Mouse (Mus musculus) kidney, embryonic 16.5 days (tissue): Measurements from ENCODE around the gene Cxcl10. TPM values are rescaled to one million over a fixed set of nuclear protein-coding genes. Genes with fewer than 3 reads are reported as not detected.

ENCODE experiments used
- ATAC-seq: fragments of 200-750 bp; cut with Nextera tagmentation; 2 replicates; pipeline ENCODE4 v1.8.0; 2017; ENCODE audit warnings: moderate TSS enrichment; ENCODE audit not compliant: low FRiP score, low TSS enrichment
- H3K27ac ChIP-seq: fragments of 300-500 bp; sonication (generic); 2 replicates; pipeline ENCODE4 v1.5.1; 2014; ENCODE audit warnings: low read length
- H3K27me3 ChIP-seq: fragments of 300-500 bp; sonication (generic); 2 replicates; pipeline ENCODE4 v1.6.1; 2014; ENCODE audit warnings: low read length, control low read depth, mixed read lengths; ENCODE audit not compliant: insufficient read depth
- H3K36me3 ChIP-seq: fragments of 300-500 bp; sonication (generic); 2 replicates; pipeline ENCODE4 v1.6.1; 2014; ENCODE audit warnings: low read length, control low read depth, mixed read lengths; ENCODE audit not compliant: insufficient read depth
- H3K4me1 ChIP-seq: fragments of 300-500 bp; sonication (generic); 2 replicates; pipeline ENCODE4 v1.6.1; 2014; ENCODE audit warnings: low read length, control low read depth, mixed read lengths; ENCODE audit not compliant: insufficient read depth
- H3K4me2 ChIP-seq: fragments of 300-500 bp; sonication (generic); replicated peaks from 2 replicates; pipeline ENCODE4 v1.6.1; 2014; ENCODE audit warnings: low read depth, low read length
- H3K4me3 ChIP-seq: fragments of 300-500 bp; sonication (generic); 2 replicates; pipeline ENCODE4 v1.5.1; 2014; ENCODE audit warnings: mild to moderate bottlenecking, low read length
- H3K9ac ChIP-seq: fragments of 300-500 bp; sonication (generic); replicated peaks from 2 replicates; pipeline ENCODE4 v1.6.1; 2014; ENCODE audit warnings: low read length
- H3K9me3 ChIP-seq: fragments of 300-500 bp; sonication (generic); 2 replicates; pipeline ENCODE4 v1.6.1; 2016; ENCODE audit warnings: low read length, control low read depth
- WGBS: fragments of 180-500 bp; shearing (Covaris S2); extraction: QIAGEN DNeasy Blood & Tissue Kit; methylation state at CpG from one replicate; pipeline ENCODE4 v1.1.7; 2014; 5-methylcytosine and 5-hydroxymethylcytosine counted together
- polyA plus RNA-seq: library from polyadenylated mRNA; unstranded; fragments of >200 nt; fragmentation: Nextera tagmentation; extraction: Ambion mirVana; gene quantifications from 2 replicates; pipeline ENCODE4 v1.2.1, GENCODE M21; 2015

The Cxcl10 gene
- polyA plus RNA-seq, 1 experiment from 2014 or later = 1.1 TPM

DNA sequence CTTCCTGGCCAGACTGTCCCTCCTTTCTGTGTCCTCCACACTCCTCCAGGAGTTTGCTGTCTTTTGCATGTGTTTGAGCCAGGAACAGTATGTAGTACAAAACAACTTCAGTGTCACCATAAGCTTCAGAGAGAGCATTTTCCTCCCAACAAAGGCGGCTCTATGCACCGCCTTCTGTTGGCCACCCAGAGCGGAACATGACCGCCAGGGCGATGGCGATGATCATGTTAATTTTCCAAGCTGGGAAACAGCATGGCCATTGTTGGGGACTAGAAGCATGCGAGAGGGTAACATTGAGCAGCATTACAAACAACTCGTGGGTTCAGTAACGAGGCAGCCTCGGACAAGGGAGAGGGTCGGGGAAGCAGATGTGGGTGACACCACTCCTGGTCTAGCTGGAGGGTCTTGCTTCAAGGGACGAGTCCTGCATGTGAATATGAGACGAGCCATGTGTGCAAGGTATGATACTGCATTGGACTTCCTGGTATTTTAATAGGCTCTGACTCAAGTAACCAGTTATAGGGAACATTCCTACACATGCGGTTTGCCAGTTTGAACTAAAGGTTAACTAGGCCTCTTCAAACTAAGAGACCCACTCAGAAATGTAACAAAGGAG is 22.8 kb upstream of the Cxcl10 start:
- WGBS = 82% methylated on average over 14 of the region's 14 CpGs
- Histone ChIP-seq H3K4me3 (no peak overlapping the region), H3K4me1 (peaks cover 16% of the 10 kb centered on the region; the same call in 1 of the 2 replicates), H3K27ac (no peak overlapping the region), H3K36me3 (no peaks in the 10 kb centered on the region), H3K9ac (no peak overlapping the region), H3K4me2 (no peak overlapping the region), H3K27me3 (no peaks in the 10 kb centered on the region), H3K9me3 (no peaks in the 10 kb centered on the region)
- ATAC-seq = no peak

DNA sequence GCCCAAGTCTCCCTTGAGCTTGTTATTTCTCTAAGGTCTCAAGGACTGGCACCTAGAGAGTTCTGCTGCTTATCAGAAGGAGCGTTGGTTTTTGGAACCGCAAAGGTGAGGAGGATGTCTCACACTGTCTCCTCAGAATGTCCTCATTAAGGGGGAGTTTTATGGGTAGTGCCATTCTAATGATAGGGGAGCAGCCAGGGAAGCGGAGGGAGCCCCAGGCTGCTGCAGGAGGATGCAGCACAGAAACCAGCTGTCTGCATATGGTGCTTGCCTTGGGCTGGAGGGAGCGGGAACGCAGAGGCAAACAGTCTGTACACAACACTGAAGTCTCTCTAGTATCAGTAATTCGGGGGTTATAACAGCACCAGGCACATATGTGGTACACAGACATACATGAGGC is 22.2 kb upstream of the Cxcl10 start:
- Histone ChIP-seq H3K4me2 (no peak overlapping the region), H3K9ac (no peak overlapping the region), H3K4me1 (peaks cover 15% of the 10 kb centered on the region; the same call in 1 of the 2 replicates), H3K36me3 (no peaks in the 10 kb centered on the region), H3K4me3 (no peak overlapping the region), H3K9me3 (no peaks in the 10 kb centered on the region), H3K27ac (no peak overlapping the region), H3K27me3 (no peaks in the 10 kb centered on the region)
- no peak for ATAC-seq
- WGBS = 77% methylated on average over 6 of the region's 6 CpGs

DNA sequence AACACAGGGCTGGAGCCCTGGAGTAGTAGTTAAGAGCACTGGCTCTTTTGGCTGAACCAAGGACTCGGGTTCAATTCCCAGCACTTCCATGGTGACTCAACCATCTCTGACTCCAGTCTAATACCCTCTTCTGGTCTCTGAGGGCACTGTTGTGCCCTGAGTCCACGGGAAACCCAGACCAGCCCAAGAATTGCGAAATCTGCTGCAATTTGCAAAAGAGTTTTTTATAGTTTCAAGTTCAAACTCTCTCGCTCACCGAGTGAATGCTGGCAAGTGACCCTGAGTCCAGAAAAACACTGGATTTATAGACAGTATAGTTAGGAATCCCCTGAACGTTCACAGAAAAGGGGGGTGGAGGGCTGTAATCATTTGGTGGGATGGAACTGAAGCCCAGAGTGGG is 21.7 kb upstream of the Cxcl10 start:
- Histone ChIP-seq H3K27ac (no peak overlapping the region), H3K36me3 (no peaks in the 10 kb centered on the region), H3K9ac (no peak overlapping the region), H3K4me1 (peaks cover 10% of the 10 kb centered on the region; the same call in 1 of the 2 replicates), H3K9me3 (no peaks in the 10 kb centered on the region), H3K4me3 (no peak overlapping the region), H3K4me2 (no peak overlapping the region), H3K27me3 (no peaks in the 10 kb centered on the region)
- ATAC-seq = no peak
- WGBS = 68% methylated on average over 6 of the region's 6 CpGs

DNA sequence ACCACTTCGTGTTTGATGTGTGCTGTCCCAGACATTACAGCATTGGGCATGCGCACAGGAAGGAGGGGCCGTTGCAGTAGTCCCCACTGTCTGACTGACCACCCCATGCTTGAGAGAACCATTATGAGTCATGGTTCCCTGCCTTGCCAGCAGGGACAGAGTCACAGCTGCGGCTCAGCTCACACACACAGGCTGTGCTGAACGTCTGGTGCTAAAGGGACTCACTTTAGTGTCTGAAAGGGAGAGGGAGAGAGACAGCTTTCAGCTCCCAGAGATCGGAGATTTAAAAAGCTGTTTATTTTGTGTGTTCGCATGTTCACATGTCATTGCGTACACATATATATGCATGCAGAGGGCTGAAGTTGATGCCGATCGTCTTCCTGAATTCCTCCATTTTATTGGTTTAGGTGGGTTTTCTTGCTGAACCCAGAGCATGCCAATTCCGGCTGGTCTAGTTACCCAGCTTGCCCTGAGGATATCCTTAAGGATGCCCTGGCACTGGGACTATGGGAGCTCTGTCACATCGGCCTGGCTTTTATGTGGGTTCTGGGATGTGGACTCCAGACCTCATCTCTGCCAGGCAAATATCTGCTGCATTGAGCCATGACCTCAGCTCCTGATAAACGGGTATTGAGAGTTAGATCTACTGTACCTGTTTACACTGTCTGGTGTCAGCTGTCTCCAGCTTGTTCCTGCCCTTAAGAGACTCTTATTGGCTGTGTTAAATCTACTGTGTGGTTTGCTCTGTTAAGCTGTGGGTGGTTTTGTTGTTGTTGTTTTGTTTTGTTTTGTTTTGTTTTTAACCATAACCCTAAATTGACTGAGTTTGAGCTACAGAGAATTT is 20.7 kb upstream of the Cxcl10 start:
- peak; percentile 71; the same call in 1 of the 2 replicates for ATAC-seq
- no peak overlapping the region for H3K4me3 ChIP-seq
- 62% methylated on average over 13 of the region's 13 CpGs for WGBS

DNA sequence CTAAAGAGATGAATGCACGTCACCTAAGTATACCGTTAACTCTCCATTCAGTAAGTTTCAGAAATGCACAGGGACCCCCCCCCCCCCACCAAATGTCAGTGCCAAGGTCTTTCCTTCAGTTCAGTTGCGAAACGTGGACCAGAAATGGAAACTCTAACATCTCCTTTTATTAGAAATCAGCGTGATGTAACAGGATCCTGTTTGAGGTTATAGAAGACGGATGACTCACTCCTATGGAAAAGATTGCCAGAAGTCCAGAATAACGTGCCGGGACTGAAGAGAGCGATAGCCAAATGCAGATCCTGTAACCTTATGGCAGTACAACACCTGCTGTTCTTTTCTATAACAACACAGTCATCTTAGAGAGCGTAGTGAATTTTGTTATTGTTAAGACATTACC is 19.7 kb upstream of the Cxcl10 start:
- no peaks in the 10 kb centered on the region for H3K36me3 ChIP-seq
- 67% methylated on average over 10 of the region's 10 CpGs for WGBS
- no peak overlapping the region for H3K4me3 ChIP-seq
- peak overlapping the region; percentile 53; the same call in 1 of the 2 replicates for H3K27ac ChIP-seq
- no peak for ATAC-seq
- no peaks in the 10 kb centered on the region for H3K27me3 ChIP-seq
- no peak overlapping the region for H3K4me2 ChIP-seq
- peaks cover 10% of the 10 kb centered on the region; the same call in 1 of the 2 replicates for H3K4me1 ChIP-seq
- no peak overlapping the region for H3K9ac ChIP-seq
- H3K9me3 ChIP-seq = no peaks in the 10 kb centered on the region

More for the DNA sequence above, 20.7 kb upstream of the Cxcl10 start:
- no peak overlapping the region for H3K9ac ChIP-seq
- H3K4me1 ChIP-seq = peaks cover 10% of the 10 kb centered on the region; the same call in 1 of the 2 replicates
- no peak overlapping the region for H3K4me2 ChIP-seq
- H3K27me3 ChIP-seq = no peaks in the 10 kb centered on the region
- no peaks in the 10 kb centered on the region for H3K36me3 ChIP-seq
- H3K27ac ChIP-seq = no peak overlapping the region
- H3K9me3 ChIP-seq = no peaks in the 10 kb centered on the region

DNA sequence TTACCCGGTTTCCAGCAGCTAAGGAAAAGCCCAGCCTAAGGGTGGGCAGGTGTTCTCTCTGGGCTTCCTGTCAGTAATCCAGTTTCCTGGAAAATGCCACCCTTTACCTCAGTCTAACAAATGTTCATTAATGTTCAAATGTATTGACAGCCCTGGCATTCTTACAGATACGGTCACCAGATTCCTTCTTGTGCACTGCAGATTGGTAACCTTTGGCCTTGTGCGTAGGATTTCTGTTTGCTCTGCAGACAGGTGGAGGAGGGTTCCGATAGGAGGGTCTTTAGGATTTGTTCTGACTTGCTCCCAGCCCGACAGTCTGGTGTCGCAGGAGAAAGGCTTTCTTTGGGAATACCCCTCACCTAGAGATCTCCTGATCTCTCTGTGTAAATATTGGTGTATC is 17.9 kb upstream of the Cxcl10 start:
- 45% methylated on average over 6 of the region's 6 CpGs for WGBS
- no peak for ATAC-seq
- Histone ChIP-seq H3K4me2 (no peak overlapping the region), H3K36me3 (no peaks in the 10 kb centered on the region), H3K27ac (no peak overlapping the region), H3K27me3 (no peaks in the 10 kb centered on the region), H3K4me1 (0 out of 2 replicates have a peak, but pooled peaks cover 5% of the 10 kb centered on the region), H3K9me3 (no peaks in the 10 kb centered on the region), H3K4me3 (no peak overlapping the region), H3K9ac (no peak overlapping the region)

DNA sequence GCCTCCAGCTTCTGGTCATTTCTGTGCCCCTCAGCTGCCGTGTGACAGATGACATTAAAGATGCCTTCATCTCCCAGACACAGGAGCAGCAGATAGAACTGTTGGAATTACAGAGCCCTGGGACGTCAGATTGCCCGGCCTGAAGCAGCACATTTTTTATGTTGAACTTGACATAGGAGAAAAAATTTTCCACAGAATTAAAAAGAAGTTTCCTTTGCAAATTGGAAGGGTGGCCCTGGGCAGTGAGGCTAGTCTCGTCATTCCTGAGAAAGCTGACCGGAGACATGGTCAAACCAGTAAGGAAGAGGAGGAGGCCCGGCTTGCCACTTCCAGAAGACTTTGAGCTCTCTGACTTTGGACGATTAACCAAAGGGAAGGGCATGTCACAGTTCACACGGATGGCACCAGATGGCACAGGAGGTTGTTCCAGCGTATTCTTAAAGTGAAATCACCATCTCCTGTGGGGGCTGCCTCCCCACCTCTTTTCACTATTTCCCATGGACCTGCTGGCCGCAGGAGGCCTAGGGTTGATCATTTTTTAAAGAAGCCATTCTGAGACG is 16.5 kb upstream of the Cxcl10 start:
- no peaks in the 10 kb centered on the region for H3K27me3 ChIP-seq
- H3K4me2 ChIP-seq = no peak overlapping the region
- no peak overlapping the region for H3K9ac ChIP-seq
- H3K27ac ChIP-seq = no peak overlapping the region
- no peak for ATAC-seq
- 74% methylated on average over 11 of the region's 11 CpGs for WGBS
- no peaks in the 10 kb centered on the region for H3K36me3 ChIP-seq
- H3K9me3 ChIP-seq = no peaks in the 10 kb centered on the region
- H3K4me1 ChIP-seq = no peaks in the 10 kb centered on the region
- H3K4me3 ChIP-seq = no peak overlapping the region

DNA sequence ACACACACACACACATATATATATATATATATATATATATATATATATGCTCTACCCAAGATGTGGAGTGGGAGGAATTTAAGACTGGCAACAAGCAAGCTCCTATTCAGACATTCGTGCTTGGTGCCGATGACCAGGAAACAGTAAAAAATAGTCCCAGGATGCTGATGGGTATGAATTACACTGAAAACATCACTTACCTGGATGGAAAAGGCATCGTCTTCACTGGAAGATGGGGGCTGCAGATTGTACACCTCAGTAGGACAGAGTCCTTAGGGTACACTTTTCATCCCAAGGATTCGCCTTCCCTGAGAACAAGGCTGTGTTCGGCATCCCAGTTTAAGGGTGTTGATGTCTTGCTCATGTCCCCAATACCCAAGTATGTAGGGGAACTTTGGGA is 15.3 kb upstream of the Cxcl10 start:
- Histone ChIP-seq H3K27me3 (no peaks in the 10 kb centered on the region), H3K27ac (no peak overlapping the region), H3K9ac (no peak overlapping the region), H3K4me1 (no peaks in the 10 kb centered on the region), H3K4me2 (no peak overlapping the region), H3K36me3 (no peaks in the 10 kb centered on the region), H3K4me3 (no peak overlapping the region), H3K9me3 (no peaks in the 10 kb centered on the region)
- ATAC-seq = no peak
- 93% methylated on average over 5 of the region's 5 CpGs for WGBS

DNA sequence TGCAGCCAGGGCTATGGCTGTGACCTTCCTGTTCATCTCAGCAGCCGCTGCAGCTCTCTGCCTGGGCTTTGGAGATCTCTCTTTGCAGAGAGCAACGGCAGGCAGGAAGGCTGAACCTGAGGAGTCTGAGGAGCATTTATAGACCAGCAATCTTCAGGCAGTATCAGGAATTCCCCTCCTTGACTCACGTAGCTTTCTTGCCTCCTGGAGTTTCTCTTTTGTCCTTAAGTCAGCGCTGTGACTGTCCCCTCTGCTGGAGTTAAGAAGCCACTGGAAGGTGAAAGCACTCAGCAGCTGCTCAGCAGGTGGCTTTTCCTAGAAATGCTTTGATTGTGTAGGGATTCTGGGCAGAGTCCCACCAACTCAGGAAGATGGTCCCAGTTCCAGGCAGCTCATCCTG is 14.5 kb upstream of the Cxcl10 start:
- no peaks in the 10 kb centered on the region for H3K9me3 ChIP-seq
- H3K4me1 ChIP-seq = no peaks in the 10 kb centered on the region
- no peaks in the 10 kb centered on the region for H3K27me3 ChIP-seq
- no peak for ATAC-seq
- H3K36me3 ChIP-seq = no peaks in the 10 kb centered on the region
- H3K4me3 ChIP-seq = no peak overlapping the region
- 11% methylated on average over 4 of the region's 4 CpGs for WGBS
- no peak overlapping the region for H3K4me2 ChIP-seq
- no peak overlapping the region for H3K27ac ChIP-seq
- no peak overlapping the region for H3K9ac ChIP-seq
